ENCODE assay signal across 8 mouse cellular contexts in the genomic region with DNA sequence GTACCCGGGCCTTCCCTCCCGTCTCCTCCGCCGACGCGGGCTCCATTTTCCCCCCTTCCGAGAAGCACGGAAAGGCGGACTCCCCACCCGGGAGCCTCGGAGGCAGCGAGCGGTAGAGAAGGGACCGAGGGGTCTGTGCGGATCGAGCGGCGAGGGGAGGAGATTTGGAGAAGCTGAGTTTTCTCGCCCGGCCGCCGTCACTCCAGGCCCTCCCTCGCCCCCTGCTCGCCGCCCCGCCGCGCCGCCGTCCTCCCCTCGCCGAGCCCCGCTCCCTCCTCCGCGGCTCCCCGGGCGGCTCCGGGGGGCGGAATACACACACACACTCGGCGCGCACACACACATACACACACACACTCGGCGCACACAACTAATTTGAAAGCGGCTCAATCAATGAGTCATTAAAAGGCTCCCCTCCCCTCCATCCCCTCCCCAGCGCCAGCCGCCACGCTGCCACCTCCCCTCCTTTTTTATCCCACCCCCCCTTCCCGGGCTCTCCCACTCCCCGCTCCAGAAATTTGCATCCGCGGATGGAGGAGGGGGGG. TPM values are rescaled to one million over a fixed set of nuclear protein-coding genes. Genes with fewer than 3 reads are reported as not detected.
DNase-seq lines count a peak whose midpoint lies in the region; ATAC-seq lines count a peak whose summit lies in the region.

No protein-coding gene starts in this region.

- ATAC-seq in hematopoietic stem cell, adult 5-6 weeks (replicated peaks in 1 of 2; ENCODE audit: insufficient read depth in 1 of 2, low FRiP score in 2 of 2, low TSS enrichment in 1 of 2, low read depth in 1 of 2, poor library complexity in 2 of 2, severe bottlenecking in 2 of 2): peak; percentile 12 to 50; a peak in 2 of 4 replicates

- peak; percentile 87 for DNase-seq in MN1 (ENCODE audit: low spot score)
- DNase-seq in cerebellum, adult 8-10 months: peak; percentile 75
- DNase-seq in forelimb bud, embryonic 11.5 days (ENCODE audit: low read depth, low spot score): peak; percentile 79
- DNase-seq in layer of hippocampus, postnatal 14 days (ENCODE audit: low spot score in 2 of 2): peak; percentile 79 to 86
- peak; percentile 90 for DNase-seq in lung, postnatal 10 days
- DNase-seq in retina, adult 2 months (ENCODE audit: low read depth, low spot score): peak; percentile 54
- peak; percentile 65 to 77 for DNase-seq in urinary bladder, adult 18-20 months (ENCODE audit: low spot score in 2 of 2)

RNA-seq across cellular contexts. Expression of a gene that starts 0.8 kb away (rescaled TPM):
- 27.0 and 27.5 TPM in 2 replicates for total RNA-seq in hematopoietic stem cell, adult 5-6 weeks (2017)
- total RNA-seq in layer of hippocampus, postnatal 14 days (2021): 10 to 100 TPM; 38.6 to 43.7 TPM

RNA-seq across cellular contexts. Expression of a gene that starts 33.1 kb away (rescaled TPM):
- 13.5 and 14.6 TPM in 2 replicates for total RNA-seq in hematopoietic stem cell, adult 5-6 weeks (2017)
- 10 to 100 TPM; 36.4 to 38.2 TPM for total RNA-seq in layer of hippocampus, postnatal 14 days (2021)

RNA-seq across cellular contexts. Expression of a gene that starts 52.8 kb away (rescaled TPM):
- not detected in 2 replicates for total RNA-seq in hematopoietic stem cell, adult 5-6 weeks (2017)
- not detected for total RNA-seq in layer of hippocampus, postnatal 14 days (2021)

Comparison
In these comparisons a context has a peak if more than half of its experiments do, and no peak if none do; other contexts are left out.
1. Peak in every context shown above with its lines: DNase-seq and ATAC-seq.